Mouse (Mus musculus) kidney, postnatal 25 days (tissue): ENCODE measurements around the gene Zswim4.
A peak's percentile ranks its signal among the peaks of the same experiment; 100 is the strongest.

Experiments
- DNase-seq, 2 experiments: peaks; one replicate each; pipeline ENCODE4 v3.0.0; 2021; ENCODE audit warnings: mixed read lengths in 2 of 2

The Zswim4 gene

DNA sequence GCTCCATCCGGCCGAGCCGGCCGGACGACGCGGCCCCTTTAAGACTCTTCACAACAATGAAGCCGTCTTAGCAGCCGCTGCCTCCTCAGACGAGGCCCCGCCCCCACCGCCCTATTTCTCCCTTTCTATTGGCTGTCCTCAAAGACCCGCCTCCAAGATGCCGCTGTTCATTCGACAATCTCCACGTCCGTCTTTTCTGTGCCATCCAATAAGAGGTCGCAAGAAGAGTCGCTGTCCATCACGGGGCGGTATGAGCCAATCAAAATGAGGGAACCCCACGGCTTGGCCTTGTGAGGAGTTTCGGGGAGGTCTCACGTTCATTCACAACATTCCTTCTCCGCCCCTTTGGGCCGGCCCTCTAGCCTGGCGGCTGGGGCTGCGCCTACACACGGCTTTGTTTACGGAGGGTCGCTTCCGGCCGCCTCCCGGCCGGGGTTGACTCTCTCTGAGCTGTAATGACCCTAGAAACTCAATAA is at the start of gene Zswim4:
Gene Zswim4 (minus strand): TSS at position 58 of the 476 bp plus-strand sequence.
- DNase-seq, result peak; percentile 98 to 99

DNA sequence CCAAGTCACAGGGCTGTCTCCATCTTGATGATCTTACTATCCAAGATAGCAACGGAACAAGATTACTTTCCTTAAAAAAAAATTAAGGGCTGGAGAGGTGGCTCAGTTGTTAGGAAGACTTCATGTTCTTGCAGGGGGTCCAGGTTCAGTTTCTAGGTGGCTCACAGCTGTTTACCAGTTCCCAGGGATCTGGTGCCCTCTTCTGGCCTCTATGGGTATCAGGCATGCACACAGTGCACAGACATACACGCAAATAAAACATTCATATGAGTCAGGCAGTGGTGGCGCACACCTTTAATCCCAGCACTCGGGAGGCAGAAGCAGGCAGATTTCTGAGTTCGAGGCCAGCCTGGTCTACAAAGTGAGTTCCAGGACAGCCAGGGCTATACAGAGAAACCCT is 48.8 kb upstream of the Zswim4 start:
- DNase-seq, result peak; percentile 54 to 71

DNA sequence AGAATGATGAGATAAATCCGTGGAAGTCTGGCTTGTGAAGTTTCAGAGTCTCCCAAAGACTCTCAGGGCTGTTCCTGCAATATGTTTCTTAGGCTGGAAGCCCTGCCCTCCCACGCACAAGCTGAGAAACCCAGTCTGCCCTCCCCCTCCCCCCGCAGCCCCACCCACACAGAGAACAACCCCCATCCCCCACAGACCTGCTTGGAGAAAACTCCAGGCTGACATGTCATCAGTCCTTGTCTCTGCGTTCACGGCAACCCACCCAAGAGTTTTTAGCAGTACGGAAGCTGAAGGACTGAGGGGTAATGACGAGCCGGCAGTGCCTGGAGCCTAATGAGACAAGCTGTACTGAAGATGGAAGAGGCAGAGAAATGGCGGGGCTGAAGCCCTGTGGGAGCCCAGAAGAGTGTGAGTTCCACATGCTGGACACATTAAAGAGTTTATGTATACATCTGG is 47.8 kb upstream of the Zswim4 start:
- peak; percentile 8 to 26 for DNase-seq

DNA sequence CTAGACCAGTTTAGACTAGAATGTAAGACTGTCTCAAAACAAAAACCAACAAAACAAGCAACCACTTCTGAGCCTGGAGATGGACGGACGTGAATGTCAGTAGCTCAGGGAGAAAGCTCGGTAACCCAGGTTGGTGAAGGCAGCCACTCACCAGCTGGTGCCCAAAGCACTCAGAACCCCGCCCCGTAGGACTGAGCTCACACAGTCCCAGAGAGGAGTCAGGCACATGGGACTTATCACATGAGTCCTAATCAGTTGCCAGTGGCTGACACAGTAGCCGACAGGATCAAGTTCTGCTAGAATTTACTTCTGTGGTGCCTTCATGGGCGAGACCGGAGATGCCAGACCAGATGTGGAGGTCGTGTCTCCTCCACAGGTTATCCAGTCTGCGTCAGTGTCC is 43.9 kb upstream of the Zswim4 start:
- DNase-seq, result peak in 1 of 2 experiments; percentile 34

DNA sequence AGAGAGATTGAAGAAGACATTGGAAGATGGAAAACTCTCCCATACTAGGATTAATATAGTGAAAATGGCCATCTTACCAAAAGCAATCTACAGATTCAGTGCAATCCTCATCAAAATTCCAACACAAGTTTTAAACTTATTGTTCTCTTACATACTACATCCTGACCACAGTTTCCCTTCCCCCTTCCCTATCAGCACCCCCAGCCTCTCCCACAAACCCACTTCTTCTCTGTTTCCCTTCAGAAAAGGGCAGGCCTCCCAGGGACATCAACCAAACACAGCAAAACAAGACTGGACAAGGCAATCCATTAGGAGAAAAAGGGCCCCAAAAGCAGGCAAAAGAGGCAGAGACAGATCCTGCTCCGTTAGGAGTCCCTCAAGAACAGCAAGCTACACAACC is 39.6 kb upstream of the Zswim4 start:
- DNase-seq, result peak in 1 of 2 experiments; percentile 6

DNA sequence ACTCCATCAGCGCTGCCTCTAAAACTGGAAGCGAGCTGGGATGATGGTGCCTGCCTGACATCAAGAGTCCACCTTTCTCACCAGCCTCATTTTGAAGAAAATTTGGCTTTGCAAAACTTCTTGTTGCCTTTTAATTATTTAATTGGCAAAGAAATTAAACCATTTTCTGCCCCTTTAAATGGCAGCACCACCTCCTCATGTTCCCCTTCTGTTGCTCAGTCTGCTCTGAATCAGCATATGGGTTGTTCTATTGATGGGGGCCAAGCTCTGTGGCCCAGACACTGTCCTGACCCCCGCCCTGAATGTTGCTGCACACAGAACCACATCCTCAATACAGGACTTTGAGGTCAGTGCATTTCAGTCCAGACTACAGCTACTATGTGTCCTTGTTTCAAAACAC is 37.1 kb upstream of the Zswim4 start:
- DNase-seq, result no peak

DNA sequence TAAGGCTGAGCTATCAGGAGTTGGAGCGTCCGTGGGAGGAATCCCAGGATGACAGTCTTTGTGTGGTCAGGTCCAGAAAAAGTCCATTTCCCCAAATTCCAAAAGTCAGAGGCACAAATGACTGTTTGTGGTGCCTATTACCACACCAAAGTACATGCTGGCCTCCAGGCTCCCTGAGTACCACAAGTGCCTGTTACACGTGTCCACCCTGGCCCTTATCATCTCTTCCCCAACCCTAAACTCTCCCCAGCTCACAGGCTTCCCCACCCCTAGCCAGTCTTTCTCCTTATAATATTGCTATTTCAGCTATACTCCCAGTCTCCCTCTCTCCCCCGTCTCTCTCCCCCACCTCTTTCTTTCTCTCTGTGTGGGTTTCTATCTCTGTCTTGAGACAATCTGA is 35.4 kb upstream of the Zswim4 start:
- no peak for DNase-seq

DNA sequence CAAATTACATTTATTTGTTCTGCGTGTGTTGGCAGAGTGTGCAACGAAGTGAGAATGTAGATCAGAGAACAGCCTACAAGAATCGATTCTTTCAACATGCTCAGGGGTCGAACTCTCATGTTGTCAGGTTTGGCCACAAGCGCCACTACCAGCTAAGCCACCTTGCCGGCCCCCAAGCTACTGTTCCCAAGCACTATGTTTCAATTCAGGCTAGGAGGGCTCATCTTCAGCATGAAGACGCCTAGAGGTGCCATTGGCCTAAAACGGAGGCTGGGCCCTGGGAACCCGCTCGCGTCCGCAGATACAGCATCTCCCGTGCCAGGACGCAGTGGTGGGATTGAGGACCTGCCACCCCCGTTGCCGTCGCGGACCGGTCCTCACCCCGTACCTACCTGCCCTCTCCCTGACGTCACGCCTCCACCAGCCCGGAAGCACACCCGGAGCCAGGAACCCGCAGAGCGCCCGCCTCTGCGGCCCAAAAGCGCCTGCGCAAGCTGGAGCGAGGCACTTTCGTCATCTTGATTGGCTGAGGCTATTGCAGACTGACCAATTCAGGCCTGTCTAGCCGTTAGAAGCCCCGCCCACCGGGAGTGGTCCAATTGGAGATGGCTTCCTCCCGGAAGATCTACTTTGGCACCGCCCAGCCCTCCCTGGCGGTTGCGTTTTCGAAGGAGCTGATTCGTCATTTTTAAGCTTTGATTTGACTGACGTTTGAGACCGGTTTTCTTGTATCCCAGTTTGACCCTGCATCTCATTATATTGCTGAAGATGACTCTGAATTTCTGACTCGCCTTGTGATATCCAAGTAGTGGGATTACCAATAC is 33.3 kb upstream of the Zswim4 start, which contains the start of gene Ccdc130:
Gene Ccdc130 (minus strand): TSS at position 431 of the 824 bp plus-strand sequence.
- DNase-seq, result peak; percentile 100

DNA sequence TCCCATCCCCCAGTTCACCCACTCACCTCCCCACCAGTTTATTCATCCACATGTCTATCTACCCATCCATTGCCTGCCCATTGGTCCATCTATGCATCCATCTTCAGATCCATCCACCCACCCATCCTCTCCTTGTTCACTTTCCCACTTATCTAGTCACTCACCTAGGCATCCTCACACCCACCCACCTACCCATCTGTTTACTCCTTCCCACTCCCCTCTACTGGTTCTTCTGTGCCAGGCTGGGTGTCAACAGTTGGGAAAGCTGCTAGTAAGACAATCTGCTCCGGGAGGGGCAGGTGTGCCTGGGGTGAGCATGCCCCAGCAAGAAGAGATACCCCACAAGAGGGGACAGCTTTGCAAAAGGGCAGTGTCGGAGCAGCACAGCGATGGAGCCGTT is 24.2 kb upstream of the Zswim4 start:
- DNase-seq, result no peak

DNA sequence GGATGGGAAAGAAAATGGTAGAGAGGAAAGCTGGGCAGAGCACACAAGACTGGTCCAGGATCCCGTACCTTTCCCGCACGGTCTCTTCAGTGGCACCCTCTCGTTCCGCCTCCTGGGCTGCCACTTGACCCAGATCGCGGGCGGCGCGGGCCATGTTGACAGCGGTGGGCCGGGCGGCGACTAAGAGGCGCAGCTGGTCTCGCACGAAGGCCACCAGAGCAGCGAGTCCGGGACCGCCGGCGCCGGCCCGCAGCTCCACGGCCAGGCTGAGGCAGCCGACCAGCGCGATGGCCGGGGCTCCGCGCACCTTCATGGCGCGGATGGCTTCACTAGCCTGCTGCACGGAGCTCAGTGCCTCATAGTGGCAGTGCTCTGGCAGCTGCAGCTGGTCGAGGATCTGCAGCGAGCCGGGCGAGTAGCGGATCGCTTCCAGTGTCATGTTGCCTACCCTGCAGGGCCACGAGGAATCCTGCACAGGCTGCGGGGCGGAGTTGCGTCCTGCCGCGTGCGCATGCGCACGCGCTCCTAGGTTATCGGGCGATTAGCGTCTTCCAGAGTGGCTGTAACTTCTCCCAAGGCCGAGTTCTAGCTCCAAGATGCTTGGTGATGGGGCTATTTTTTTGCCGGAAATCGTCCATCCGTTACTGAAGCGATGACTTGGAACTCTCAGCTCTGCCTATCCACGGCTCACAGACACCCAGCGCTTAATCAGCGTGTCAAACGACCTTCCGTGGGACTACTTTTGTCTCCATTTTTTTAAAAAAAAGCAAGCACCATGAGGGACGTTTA is 20.2 kb upstream of the Zswim4 start, which contains the start of gene Mri1:
Gene Mri1 (minus strand): TSS at position 505 of the 789 bp plus-strand sequence.
- peak; percentile 84 to 92 for DNase-seq

DNA sequence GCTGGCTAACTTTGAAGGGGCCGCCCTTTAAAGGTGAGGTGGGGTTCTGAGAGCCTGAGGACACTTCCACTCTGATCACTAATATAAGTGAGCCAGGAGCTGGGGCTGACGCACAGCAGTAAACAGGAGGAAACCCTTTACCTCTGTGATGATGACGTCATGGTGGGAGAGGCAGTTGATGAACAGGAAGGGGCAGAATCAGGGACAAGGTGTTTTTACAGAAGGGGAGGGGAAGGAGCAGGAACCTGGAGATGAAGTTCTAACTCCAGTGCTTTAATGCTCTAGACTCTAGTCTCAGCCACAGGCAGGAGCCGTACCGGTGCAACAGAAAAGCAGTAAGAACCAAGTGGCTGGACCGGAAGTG is 19.6 kb upstream of the Zswim4 start:
- DNase-seq, result peak; percentile 13 to 53

DNA sequence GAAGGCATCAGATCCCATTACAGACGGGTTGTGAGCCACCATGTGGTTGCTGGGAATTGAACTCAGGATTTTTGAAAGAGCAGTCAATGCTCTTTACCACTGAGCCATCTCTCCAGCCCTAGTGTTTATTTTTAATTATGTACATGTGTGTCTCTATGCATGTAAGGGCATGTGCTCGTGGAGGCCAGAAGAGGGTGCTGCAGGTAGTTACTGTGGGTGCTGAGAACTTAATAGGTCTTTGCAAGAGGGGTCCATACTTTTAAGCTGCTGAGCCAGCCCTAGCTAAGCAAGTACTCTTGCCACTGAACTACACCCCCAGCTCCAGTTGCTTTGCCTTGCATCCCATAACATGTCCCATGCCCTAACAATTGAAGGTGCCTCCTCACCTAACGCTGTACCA is 19.0 kb upstream of the Zswim4 start:
- no peak for DNase-seq

DNA sequence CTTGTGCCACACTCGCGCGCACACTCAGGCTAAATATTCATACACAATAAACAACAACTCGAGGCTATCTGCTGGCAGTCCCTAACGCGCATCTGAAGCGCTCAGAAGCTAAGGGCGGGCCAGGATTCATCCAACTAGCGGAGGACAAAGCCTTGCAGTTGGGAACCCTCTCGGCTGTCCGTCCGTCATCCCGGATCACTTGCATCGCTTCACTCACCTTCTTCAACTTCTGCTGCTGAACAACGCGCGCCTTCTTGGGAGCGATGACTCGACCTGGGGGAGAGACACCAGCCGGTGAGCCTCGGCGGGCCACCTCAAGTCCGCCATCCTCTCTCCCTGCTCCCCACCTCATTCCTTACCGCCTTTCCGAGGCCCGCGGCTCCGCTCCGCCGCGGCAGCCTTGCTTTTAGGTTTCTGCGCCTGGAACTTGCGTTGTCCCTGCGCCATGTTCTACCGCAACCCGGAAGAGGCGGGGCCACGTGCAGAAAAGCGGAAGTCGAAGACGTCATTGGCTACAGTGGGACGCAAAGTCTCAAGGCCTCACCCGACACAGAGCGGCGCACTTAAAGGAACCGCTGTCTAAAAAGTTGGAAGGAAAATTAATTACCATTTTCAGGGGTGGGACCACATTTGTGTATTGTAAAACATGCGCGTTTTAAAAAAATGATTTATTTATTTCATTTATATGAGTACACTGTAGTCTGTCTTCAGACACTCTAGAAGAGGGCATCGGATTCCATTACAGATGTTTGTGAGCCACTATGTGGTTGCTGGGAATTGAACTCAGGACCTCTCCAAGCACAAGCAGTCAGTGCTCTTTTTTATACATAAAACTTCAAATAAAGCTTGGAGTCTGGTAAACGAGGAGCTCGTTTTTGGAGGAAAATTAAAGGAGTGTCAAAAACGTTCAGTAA is 12.7 kb upstream of the Zswim4 start, which contains the start of gene D8Ertd738e:
Gene D8Ertd738e (minus strand): TSS at position 463 of the 914 bp plus-strand sequence.
- DNase-seq, result peak; percentile 91 to 95

DNA sequence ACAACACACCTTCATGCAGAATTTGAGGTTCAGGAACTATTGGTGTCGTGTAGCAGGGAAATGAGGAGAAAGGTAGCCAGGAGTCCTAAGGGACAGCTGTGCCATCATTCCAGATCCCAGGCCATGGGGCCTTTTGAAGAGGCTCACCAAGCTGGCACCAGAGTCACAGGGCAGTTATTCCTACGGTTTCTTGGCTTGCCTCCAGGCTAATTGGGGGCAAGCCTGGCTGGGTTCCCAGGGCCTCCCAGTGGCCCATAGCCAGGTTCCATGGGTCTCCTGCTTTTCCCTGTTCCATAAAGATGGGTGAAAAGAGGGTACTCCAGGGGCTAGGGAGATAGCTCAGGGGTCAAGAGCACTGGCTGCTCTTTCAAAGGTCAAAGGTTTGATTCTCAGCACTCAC is 5.0 kb upstream of the Zswim4 start:
- DNase-seq, result peak; percentile 73

DNA sequence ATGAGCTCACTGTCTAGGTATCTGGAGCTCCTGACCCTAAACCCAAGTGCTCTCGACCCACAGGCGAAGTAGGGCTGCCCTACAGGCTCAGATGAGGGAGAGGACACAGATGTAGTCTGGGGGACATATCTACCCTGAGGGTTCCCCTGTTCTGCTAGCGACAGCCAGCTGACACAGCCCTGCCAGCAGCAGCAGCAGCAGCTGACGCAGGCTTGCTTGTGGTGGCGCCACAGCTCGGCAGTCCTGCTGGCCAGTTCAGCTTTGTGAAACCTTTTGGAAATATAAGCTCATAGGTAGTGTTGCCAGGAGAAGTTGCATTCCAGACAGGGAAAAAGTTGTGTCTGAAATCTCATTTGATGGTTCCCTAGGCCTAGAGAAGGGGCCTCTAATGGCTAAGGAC is 4.3 kb upstream of the Zswim4 start:
- no peak for DNase-seq

DNA sequence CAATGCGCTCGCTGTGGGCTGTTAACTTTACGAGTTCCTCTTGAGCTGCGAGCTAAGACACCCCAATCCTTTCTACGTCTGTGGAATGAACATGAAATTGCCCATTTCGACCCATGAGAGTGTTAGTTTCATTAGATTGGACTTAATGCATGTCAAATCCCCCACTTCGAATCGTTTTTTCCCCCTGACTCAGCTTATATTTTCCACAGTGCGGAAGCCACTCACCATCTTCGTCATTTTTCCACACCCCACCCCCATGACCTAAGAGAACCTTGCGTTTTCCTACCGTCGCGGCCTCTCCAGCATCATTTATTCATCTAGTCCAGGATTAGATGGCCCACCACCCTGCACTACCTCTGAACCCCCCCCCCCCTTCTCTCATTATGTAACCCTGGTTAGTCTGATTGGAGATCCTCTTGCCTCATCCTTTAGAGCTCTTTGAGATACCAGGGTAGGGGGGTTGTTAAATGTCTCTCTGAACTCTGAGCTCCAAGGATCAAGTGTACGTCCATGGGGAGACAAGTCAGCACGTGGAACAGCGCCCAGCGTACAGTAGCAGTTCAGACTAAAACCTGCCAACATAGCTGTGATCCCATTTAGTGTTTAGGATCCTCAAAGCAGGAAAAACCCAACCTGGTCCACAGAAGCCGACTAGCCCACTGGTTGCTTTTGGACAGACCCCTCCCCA is 831 bp upstream of the Zswim4 start:
- peak in 1 of 2 experiments; percentile 10 for DNase-seq

DNA sequence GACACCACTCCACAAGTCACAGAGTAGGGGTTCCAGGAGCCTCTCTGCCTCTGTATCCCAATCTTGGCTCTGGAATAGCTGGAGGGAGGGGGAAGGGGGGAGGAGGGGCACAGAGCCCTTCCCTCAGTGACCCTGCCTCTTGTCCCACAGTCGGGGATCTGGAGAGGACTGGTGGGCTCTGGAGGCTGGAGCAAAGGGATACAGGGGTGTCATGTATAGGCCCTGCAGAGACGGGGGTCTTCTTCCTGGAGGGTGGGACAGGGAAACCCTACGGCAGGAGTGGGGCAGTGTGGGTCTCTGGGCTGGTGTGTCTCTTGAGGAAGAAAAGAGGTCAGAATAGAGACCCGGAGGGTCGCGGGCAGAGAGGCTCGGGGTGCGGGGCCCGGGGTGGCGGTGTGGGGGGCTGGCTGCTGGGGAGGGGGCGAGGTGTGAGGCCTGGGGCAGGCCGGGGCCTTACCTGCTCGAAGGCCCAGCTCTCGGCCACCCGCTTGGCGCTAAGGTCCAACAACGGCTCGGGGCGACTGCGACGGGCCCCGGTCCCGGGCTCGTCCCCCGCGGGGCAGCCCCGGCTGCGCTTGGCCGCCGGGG is 351 bp downstream of the Zswim4 start:
- no peak for DNase-seq

DNA sequence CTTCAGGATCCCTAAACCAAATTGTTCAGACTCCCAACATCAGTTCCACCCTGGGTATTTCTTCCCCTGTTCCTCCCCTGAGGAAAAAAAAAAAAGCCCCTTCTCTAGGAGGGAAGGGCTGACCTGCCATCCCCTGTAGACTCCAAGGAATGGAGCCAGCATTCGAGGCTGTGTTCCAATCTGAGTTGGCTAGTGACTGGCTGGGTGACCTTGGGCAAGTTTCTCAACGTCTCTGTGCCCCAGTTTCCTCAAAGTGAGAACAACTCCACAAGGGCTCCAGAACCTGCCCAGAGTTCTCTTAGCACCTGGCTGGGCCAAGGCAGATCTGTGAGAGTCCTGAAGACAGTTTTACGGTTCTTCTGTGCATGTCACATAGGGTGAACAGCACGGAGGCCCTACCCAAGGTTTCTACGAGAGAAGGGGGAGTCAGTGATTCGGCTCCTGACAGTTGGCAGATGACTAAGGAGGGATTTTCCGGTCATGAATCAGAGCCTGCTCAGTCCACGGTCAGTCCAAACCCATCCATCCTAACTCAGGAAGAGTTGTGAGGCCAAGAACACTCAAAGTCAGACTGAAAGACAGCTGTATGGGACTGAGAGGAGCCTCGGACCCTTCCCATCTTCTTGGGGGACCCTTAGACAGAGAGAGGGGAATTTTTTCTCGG is 977 bp downstream of the Zswim4 start:
- DNase-seq, result no peak

DNA sequence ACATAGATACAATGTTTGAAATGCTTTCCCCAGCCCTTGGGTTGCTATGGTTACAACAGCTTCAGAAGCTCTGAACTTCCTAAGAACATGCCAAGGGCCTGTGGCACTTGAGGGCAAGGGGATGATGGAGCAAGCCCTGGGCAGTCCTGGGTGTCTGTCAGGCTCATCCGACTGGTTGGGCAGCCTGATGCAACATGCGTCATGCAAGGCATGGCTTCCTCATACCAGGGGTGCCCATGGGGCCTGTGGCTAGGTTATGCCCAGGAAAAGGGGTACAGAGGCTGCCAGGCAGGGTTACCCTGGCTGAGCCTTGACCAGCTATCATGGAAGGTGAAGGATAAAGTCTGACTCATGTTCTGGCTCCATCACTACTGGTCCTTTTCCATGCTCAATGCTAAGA is 3.8 kb downstream of the Zswim4 start:
- no peak for DNase-seq

DNA sequence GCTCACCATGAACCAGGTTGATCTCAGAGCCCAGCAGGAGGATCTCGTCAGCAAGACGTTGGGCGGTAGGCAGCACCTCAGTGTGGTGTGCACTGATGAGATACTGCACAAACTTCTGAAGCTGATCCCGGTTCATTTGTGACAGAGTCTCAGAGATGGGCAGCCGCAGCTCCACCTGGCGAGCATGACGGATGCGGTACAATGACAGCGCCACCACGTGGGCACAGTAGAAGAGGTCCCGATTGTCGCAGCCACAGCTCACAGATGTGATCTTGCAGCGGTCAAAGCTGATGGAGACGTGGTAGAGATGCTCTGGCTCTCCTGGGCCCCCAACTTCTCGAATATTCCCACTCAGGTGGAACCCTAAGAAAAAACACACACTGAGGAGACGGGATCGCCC is 6.1 kb downstream of the Zswim4 start:
- DNase-seq, result no peak
